ENCODE assay signal across 8 mouse cellular contexts in the genomic region with DNA sequence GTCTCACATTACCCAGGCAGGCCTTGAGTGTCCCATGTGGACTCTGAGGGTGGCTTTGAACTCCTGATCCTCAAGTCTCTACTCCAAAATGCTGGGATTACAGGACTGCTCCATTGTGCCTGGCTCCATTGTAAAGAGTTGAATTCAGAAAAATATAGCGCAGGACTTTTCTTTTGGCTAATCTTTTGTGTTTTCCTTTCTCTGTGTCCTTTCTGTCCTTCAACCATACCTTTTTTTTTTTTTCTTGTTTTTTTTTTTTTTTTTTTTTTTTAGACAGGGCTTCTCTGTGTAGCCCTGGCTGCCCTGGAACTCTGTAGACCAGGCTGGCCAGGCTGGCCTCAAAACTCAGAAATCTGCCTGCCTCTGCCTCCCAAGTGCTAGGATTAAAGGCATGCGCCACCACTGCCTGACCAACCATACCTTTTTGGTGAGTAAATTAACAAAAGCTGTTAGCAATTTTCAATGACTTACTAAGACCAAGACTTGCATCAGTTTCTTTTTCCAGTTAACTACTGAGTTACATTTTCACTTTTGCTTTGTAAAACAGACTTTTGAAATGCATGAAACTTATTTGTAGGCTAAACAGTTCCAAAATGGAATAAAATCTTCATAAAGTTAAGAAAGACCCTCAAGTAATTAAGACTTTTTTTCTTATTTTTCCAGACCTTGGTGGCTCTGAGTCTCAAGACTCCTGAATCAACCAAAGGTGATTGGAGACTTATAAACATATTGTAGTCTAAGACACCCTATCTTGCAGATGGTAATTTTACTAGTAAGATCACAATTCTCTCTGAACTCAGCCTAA. TPM values are rescaled to one million over a fixed set of nuclear protein-coding genes. Genes with fewer than 3 reads are reported as not detected.
DNase-seq lines count a peak whose midpoint lies in the region; ATAC-seq and TF ChIP-seq lines count a peak whose summit lies in the region.

No protein-coding gene starts in this region.

- peak overlapping the region; percentile 99; the same call in 1 of the 2 replicates for H3K9ac ChIP-seq in heart, embryonic 13.5 days
- no peak overlapping the region for H3K9ac ChIP-seq in forebrain, embryonic 14.5 days (ENCODE audit: low read length)
- peak overlapping the region; percentile 95; the same call in 1 of the 2 replicates for H3K9ac ChIP-seq in liver, embryonic 14.5 days (replicated peaks)

- no peak for DNase-seq in heart, adult 11 months
- DNase-seq in forebrain, embryonic 14.5 days (ENCODE audit: low spot score) = no peak
- no peak for DNase-seq in liver, embryonic 14.5 days (ENCODE audit: low read depth in 3 of 3, low spot score in 3 of 3)
- no peak for DNase-seq in spleen, postnatal 14 days (ENCODE audit: low spot score in 2 of 2)
- DNase-seq in thymus, postnatal 25 days = no peak
- DNase-seq in spleen, postnatal 10 days (ENCODE audit: low spot score in 2 of 2) = no peak

- H3K27me3 ChIP-seq in heart, embryonic 13.5 days (replicated peaks) = no peaks in the 10 kb centered on the region
- H3K27me3 ChIP-seq in forebrain, embryonic 14.5 days (replicated peaks; ENCODE audit: control insufficient read depth, insufficient read depth, low read length) = no peaks in the 10 kb centered on the region
- H3K27me3 ChIP-seq in liver, embryonic 14.5 days (ENCODE audit: control insufficient read depth, insufficient read depth, low read length) = no peaks in the 10 kb centered on the region

- H3K4me1 ChIP-seq in heart, embryonic 13.5 days = peaks cover 25% of the 10 kb centered on the region
- peaks cover 9% of the 10 kb centered on the region for H3K4me1 ChIP-seq in forebrain, embryonic 14.5 days (ENCODE audit: control insufficient read depth, insufficient read depth, low read length)
- H3K4me1 ChIP-seq in liver, embryonic 14.5 days (replicated peaks; ENCODE audit: control insufficient read depth in 2 of 2, insufficient read depth in 2 of 2, low read length in 1 of 2) = peaks cover 4 to 7% of the 10 kb centered on the region in 2 experiments; a peak in 3 of 4 replicates

- WGBS in heart, embryonic 13.5 days = 90% methylated on average over 2 of the region's 2 CpGs
- 95% methylated on average over 2 of the region's 2 CpGs for WGBS in forebrain, embryonic 14.5 days
- 88% methylated on average over 2 of the region's 2 CpGs for WGBS in liver, embryonic 14.5 days (ENCODE audit: insufficient replicate concordance)

- no peak for TF ChIP-seq EP300 in liver, embryonic 14.5 days (IDR thresholded peaks at IDR 0.05; ENCODE audit: low read depth)

- H3K4me2 ChIP-seq in heart, embryonic 13.5 days = peak overlapping the region; percentile 80
- peak overlapping the region; percentile 67 for H3K4me2 ChIP-seq in forebrain, embryonic 14.5 days (ENCODE audit: low read length)
- peak overlapping the region; percentile 77 for H3K4me2 ChIP-seq in liver, embryonic 14.5 days (ENCODE audit: low read depth)

- peak overlapping the region; percentile 98 for H3K27ac ChIP-seq in heart, embryonic 13.5 days (replicated peaks)
- no peak overlapping the region for H3K27ac ChIP-seq in forebrain, embryonic 14.5 days (ENCODE audit: low read depth, low read length)
- no peak overlapping the region for H3K27ac ChIP-seq in liver, embryonic 14.5 days

- peak overlapping the region; percentile 95 for H3K4me3 ChIP-seq in heart, embryonic 13.5 days
- peak overlapping the region; percentile 80; the same call in 1 of the 2 replicates for H3K4me3 ChIP-seq in forebrain, embryonic 14.5 days (ENCODE audit: low read depth, low read length)
- H3K4me3 ChIP-seq in liver, embryonic 14.5 days (ENCODE audit: insufficient read depth in 1 of 2, low read depth in 2 of 2, low read length in 2 of 2) = peak overlapping the region in 1 of 2 experiments; percentile 70; a peak in 2 of 4 replicates

- TF ChIP-seq CTCF in liver, embryonic 14.5 days (IDR thresholded peaks at IDR 0.05; ENCODE audit: low read depth) = no peak

- no peaks in the 10 kb centered on the region for H3K36me3 ChIP-seq in heart, embryonic 13.5 days
- no peaks in the 10 kb centered on the region for H3K36me3 ChIP-seq in forebrain, embryonic 14.5 days (ENCODE audit: control insufficient read depth, insufficient read depth, low read length)
- no peaks in the 10 kb centered on the region for H3K36me3 ChIP-seq in liver, embryonic 14.5 days (replicated peaks; ENCODE audit: control insufficient read depth, insufficient read depth, low read depth)

- no peaks in the 10 kb centered on the region for H3K9me3 ChIP-seq in heart, embryonic 13.5 days
- no peaks in the 10 kb centered on the region for H3K9me3 ChIP-seq in forebrain, embryonic 14.5 days (replicated peaks; ENCODE audit: control insufficient read depth, low read length)
- no peaks in the 10 kb centered on the region for H3K9me3 ChIP-seq in liver, embryonic 14.5 days (ENCODE audit: control insufficient read depth, low read length)

- ATAC-seq in heart, embryonic 13.5 days (ENCODE audit: extremely low read depth, insufficient number of reproducible peaks, low FRiP score, low TSS enrichment) = no peak
- peak; percentile 39 for ATAC-seq in CD4-positive, CD25-positive, alpha-beta regulatory T cell, adult 4 months
- no peak for ATAC-seq in forebrain, embryonic 14.5 days
- ATAC-seq in liver, embryonic 14.5 days (ENCODE audit: insufficient read depth) = no peak

RNA-seq across cellular contexts. Expression of gene Vps54, which starts 1.4 kb away (rescaled TPM):
- 7.0 and 7.7 TPM in 2 replicates for polyA plus RNA-seq in heart, embryonic 13.5 days (2015; fragmentation: Nextera tagmentation; extraction: Ambion mirVana)
- 10 to 100 TPM; 83.8 to 89.5 TPM for polyA plus RNA-seq in CD4-positive, CD25-positive, alpha-beta regulatory T cell, adult 4 months (2017; shearing (Covaris generic))
- polyA plus RNA-seq in forebrain, embryonic 14.5 days (2014; fragmentation: Nextera tagmentation; extraction: Ambion mirVana) = 8.4 and 8.8 TPM in 2 replicates
- polyA plus RNA-seq in liver, embryonic 14.5 days (2012; rRNA removed) = 4.6 and 7.6 TPM in 2 replicates
- polyA plus RNA-seq in liver, embryonic 14.5 days (2014; fragmentation: Nextera tagmentation; extraction: Ambion mirVana) = 4.4 and 5.1 TPM in 2 replicates
